Mouse (Mus musculus) heart, postnatal 0 days (tissue): ENCODE measurements around the gene Itm2c. TPM values are rescaled to one million over a fixed set of nuclear protein-coding genes. Genes with fewer than 3 reads are reported as not detected.

Experiments used
- ATAC-seq: fragments of 200-750 bp; cut with Nextera tagmentation; 2 replicates; pipeline ENCODE4 v1.8.0; 2017; ENCODE audit warnings: low read depth, moderate number of reproducible peaks, moderate library complexity; ENCODE audit not compliant: insufficient read depth
- DNase-seq: peaks from one replicate; pipeline ENCODE4 v3.0.0-alpha.2; 2016; ENCODE audit warnings: low spot score
- H3K27ac ChIP-seq: fragments of 300-500 bp; sonication (generic); 2 replicates; pipeline ENCODE4 v1.5.1; 2014; ENCODE audit warnings: low read depth, mild to moderate bottlenecking
- H3K27me3 ChIP-seq: fragments of 300-500 bp; sonication (generic); 2 replicates; pipeline ENCODE4 v1.6.1; 2014; ENCODE audit warnings: low read length, mixed read lengths; ENCODE audit not compliant: control insufficient read depth, insufficient read depth
- H3K36me3 ChIP-seq: fragments of 300-500 bp; sonication (generic); replicated peaks from 2 replicates; pipeline ENCODE4 v1.6.1; 2014; ENCODE audit warnings: low read length, mixed read lengths; ENCODE audit not compliant: control insufficient read depth, insufficient read depth
- H3K4me1 ChIP-seq: fragments of 300-500 bp; sonication (generic); 2 replicates; pipeline ENCODE4 v1.6.1; 2014; ENCODE audit warnings: antibody characterized with exemption; ENCODE audit not compliant: control insufficient read depth, insufficient read depth
- H3K4me2 ChIP-seq: fragments of 300-500 bp; sonication (generic); 2 replicates; pipeline ENCODE4 v1.6.1; 2014; ENCODE audit warnings: low read depth, mild to moderate bottlenecking, low read length, moderate library complexity
- H3K4me3 ChIP-seq: fragments of 300-500 bp; sonication (generic); 2 replicates; pipeline ENCODE4 v1.5.1; 2014; ENCODE audit warnings: low read depth, low read length
- H3K9ac ChIP-seq: fragments of 300-500 bp; sonication (generic); replicated peaks from 2 replicates; pipeline ENCODE4 v1.6.1; 2014; ENCODE audit warnings: low read depth, low read length, mixed read lengths
- H3K9me3 ChIP-seq: fragments of 300-500 bp; sonication (generic); replicated peaks from 2 replicates; pipeline ENCODE4 v1.6.1; 2016; ENCODE audit warnings: low read length; ENCODE audit not compliant: control insufficient read depth
- CTCF ChIP-seq: IDR thresholded peaks from 2 replicates; pipeline ENCODE4 v1.5.1; 2016; ENCODE audit warnings: antibody characterized with exemption, control low read depth, low read depth
- EP300 ChIP-seq: IDR thresholded peaks from 2 replicates; pipeline ENCODE4 v1.6.1; 2016; ENCODE audit warnings: antibody characterized with exemption, low read depth
- whole genome bisulfite sequencing: fragments of 180-500 bp; shearing (Covaris S2); extraction: QIAGEN DNeasy Blood & Tissue Kit; methylation state at CpG from one replicate; pipeline ENCODE4 v1.1.7; 2014; 5-methylcytosine and 5-hydroxymethylcytosine counted together
- polyA plus RNA-seq: library from polyadenylated mRNA; unstranded; fragments of >200 nt; fragmentation: Nextera tagmentation; extraction: Ambion mirVana; gene quantifications from 2 replicates; pipeline ENCODE4 v1.2.1, GENCODE M21; 2015
- total RNA-seq: library from RNA; depleted of rRNA; stranded (reverse); fragments of >200 nt; gene quantifications from 2 replicates; pipeline ENCODE4 v1.2.3, GENCODE M21; 2014; ENCODE audit warnings: low replicate concordance

Gene Itm2c
- total and polyA plus RNA-seq, 2 experiments from 2014 or later, result 144 to 180 TPM

DNA sequence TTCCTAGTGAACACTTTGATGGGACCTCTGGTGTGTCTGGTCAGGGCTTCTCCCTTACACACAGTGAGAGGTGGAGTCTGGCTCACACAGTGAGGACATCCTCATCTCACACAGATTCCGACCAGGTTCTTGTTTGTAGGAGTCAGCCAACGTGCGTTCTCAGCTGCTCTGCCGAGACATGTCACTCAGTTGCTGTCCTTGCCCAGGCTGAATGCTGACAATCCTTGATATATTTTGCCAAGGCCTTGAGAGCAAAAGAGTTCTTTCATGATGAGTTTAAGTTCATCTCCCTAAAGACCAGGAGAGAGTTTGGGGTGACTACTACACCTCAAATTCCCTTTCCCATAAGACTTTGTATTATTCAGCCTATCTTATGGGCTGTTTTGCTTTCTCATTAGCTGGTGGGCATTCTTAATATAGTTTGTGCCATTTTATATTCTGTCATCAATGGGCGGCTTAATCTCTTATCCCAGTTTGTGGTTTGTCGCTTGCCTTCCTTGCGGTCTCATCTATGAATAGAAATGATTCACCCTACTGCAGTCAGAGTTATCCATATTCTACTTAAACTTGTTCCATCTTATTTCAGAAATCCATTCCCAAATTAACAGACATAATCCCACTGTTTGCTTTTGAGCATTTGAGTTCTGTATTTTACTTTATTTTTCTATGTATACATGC is 19.1 kb downstream of the Itm2c start:
- Histone ChIP-seq H3K27ac (no peak overlapping the region), H3K4me3 (no peak overlapping the region), H3K27me3 (no peaks in the 10 kb centered on the region), H3K4me2 (no peak overlapping the region), H3K36me3 (no peaks in the 10 kb centered on the region), H3K9me3 (no peaks in the 10 kb centered on the region), H3K9ac (no peak overlapping the region), H3K4me1 (0 out of 2 replicates have a peak, but pooled peaks cover 7% of the 10 kb centered on the region)
- ATAC-seq (no peak), DNase-seq (no peak)
- no peak for TF ChIP-seq CTCF
- no peak for TF ChIP-seq EP300
- WGBS, result 72% methylated on average over 7 of the region's 7 CpGs

- Histone ChIP-seq H3K27me3 (no peaks in the 10 kb centered on the region), H3K36me3 (no peaks in the 10 kb centered on the region), H3K4me2 (no peak overlapping the region), H3K9ac (no peak overlapping the region), H3K4me1 (no peaks in the 10 kb centered on the region), H3K9me3 (no peaks in the 10 kb centered on the region), H3K4me3 (no peak overlapping the region), H3K27ac (no peak overlapping the region)
- ATAC-seq, result no peak
- DNase-seq, result no peak
- TF ChIP-seq EP300 (no peak), CTCF (no peak)
Measured at GRCm38 (mm10) chr1:85915890-85916289, 21.8 kb downstream of the Itm2c start.

DNA sequence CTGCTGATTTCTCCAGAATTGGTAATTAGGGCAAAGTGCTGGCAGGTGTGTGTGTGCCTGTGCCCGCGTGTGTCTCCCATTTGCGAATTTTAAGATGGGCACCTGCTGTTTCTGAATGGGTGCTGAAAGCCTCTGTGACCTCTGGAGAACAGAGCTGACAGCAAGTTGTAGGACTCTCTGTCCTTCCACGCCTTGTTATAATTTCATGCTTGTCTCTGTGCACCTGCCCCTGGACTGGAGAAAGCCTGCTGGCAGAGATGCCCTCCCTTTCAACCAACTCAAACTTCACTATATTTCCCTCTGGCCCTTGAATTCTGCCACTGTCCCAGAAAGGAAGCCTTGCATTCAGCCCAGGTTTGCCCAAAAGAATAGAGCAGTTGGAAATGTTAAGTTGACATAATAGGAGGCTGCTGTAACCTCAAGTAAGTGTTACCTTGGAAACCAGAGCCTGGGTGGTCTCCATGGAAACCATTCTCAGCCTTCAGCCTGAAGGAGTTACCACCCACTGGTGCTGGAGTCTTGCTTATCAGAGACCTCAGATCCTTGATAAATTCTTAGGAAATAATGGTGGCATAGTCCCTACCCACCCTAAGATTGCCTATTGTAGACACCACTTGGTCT is 22.9 kb downstream of the Itm2c start:
- H3K4me1 ChIP-seq, result no peaks in the 10 kb centered on the region
- H3K27me3 ChIP-seq, result no peaks in the 10 kb centered on the region
- no peak overlapping the region for H3K9ac ChIP-seq
- no peaks in the 10 kb centered on the region for H3K36me3 ChIP-seq
- no peak overlapping the region for H3K27ac ChIP-seq
- DNase-seq (no peak), ATAC-seq (no peak)
- H3K4me3 ChIP-seq, result no peak overlapping the region
- no peak overlapping the region for H3K4me2 ChIP-seq
- no peak for TF ChIP-seq EP300
- TF ChIP-seq CTCF, result no peak
- H3K9me3 ChIP-seq, result no peaks in the 10 kb centered on the region
- WGBS, result 62% methylated on average over 4 of the region's 4 CpGs

DNA sequence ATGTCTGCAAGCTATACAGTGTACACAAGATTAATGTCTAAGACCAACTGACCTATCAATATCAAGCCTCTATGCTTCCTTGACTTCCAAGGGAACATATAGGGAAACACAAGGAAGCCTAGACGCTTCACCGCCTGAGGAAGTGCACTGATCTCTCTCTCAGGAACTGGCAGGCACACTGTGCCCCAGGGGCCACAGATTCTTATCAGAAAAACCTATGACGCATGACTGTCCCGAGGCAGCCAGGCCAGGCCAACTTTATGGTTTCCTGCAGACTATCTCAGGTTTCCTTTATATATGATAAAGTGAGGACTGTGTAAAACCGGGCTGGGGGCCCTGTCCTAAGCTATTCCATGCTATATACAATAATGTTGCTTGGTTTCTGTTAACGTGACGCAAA is 25.5 kb downstream of the Itm2c start:
- H3K27me3 ChIP-seq, result no peaks in the 10 kb centered on the region
- no peak overlapping the region for H3K4me2 ChIP-seq
- no peaks in the 10 kb centered on the region for H3K36me3 ChIP-seq
- no peaks in the 10 kb centered on the region for H3K9me3 ChIP-seq
- DNase-seq (no peak), ATAC-seq (no peak)
- 72% methylated on average over 7 of the region's 7 CpGs for WGBS
- no peaks in the 10 kb centered on the region for H3K4me1 ChIP-seq
- TF ChIP-seq CTCF, result no peak
- TF ChIP-seq EP300, result no peak
- no peak overlapping the region for H3K9ac ChIP-seq
- no peak overlapping the region for H3K4me3 ChIP-seq
- no peak overlapping the region for H3K27ac ChIP-seq

DNA sequence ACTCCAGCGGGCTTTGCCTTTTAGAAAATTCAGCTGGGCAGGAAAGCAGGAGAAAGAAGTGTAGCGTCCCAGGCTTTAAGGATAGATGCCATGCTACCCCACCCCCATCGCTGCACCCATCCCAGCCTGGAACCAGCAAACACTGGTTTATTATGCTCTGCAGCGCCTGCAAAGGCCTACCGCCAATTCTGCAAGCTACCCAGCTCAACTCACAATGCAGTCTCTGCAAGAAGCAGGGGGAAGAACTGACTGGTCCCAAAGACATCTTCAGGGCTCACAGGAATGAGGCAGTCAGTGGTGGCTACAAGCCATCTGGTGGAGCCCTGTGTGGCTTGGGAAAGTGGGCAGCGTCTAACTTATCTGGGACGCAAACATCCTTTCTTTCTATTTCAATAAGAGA is 27.6 kb downstream of the Itm2c start:
- H3K4me2 ChIP-seq, result no peak overlapping the region
- no peaks in the 10 kb centered on the region for H3K4me1 ChIP-seq
- H3K9ac ChIP-seq, result no peak overlapping the region
- H3K36me3 ChIP-seq, result no peaks in the 10 kb centered on the region
- ATAC-seq (no peak), DNase-seq (no peak)
- H3K9me3 ChIP-seq, result no peaks in the 10 kb centered on the region
- no peak overlapping the region for H3K27ac ChIP-seq
- WGBS, result 89% methylated on average over 7 of the region's 7 CpGs
- no peak overlapping the region for H3K4me3 ChIP-seq
- TF ChIP-seq CTCF, result no peak
- TF ChIP-seq EP300, result no peak
- no peaks in the 10 kb centered on the region for H3K27me3 ChIP-seq
